Mouse (Mus musculus) limb, embryonic 10.5 days (tissue): Measurements from ENCODE around the gene Ptprz1. TPM values are rescaled to one million over a fixed set of nuclear protein-coding genes. Genes with fewer than 3 reads are reported as not detected.

Source experiments
- DNase-seq: peaks from one replicate; pipeline ENCODE4 v3.0.0-alpha.2; 2017; ENCODE audit warnings: low spot score
- H3K27ac ChIP-seq: fragments of 300-500 bp; sonication (generic); 2 replicates; pipeline ENCODE4 v1.5.1; 2016; ENCODE audit warnings: mild to moderate bottlenecking
- H3K27me3 ChIP-seq: fragments of 300-500 bp; sonication (generic); 2 replicates; pipeline ENCODE4 v1.6.1; 2016; ENCODE audit warnings: low read depth, mild to moderate bottlenecking; ENCODE audit not compliant: poor library complexity, severe bottlenecking
- H3K36me3 ChIP-seq: fragments of 300-500 bp; sonication (generic); 2 replicates; pipeline ENCODE4 v1.6.1; 2016; ENCODE audit warnings: mild to moderate bottlenecking, moderate library complexity
- H3K4me1 ChIP-seq: fragments of 300-500 bp; sonication (generic); 2 replicates; pipeline ENCODE4 v1.6.1; 2016
- H3K4me3 ChIP-seq: fragments of 300-500 bp; sonication (generic); 2 replicates; pipeline ENCODE4 v1.5.1; 2016; ENCODE audit warnings: mild to moderate bottlenecking, moderate library complexity
- H3K9me3 ChIP-seq: fragments of 300-500 bp; sonication (generic); replicated peaks from 2 replicates; pipeline ENCODE4 v1.6.1; 2016; ENCODE audit warnings: mild to moderate bottlenecking
- WGBS: fragments of 180-500 bp; shearing (Covaris S2); methylation state at CpG from one replicate; pipeline ENCODE4 v1.1.7; 2016; 5-methylcytosine and 5-hydroxymethylcytosine counted together
- polyA plus RNA-seq: library from polyadenylated mRNA; unstranded; fragments of >200 nt; fragmentation: Nextera tagmentation; extraction: Ambion mirVana; gene quantifications from 2 replicates; pipeline ENCODE4 v1.2.1, GENCODE M21; 2016

The Ptprz1 gene
- polyA plus RNA-seq, 1 experiment from 2014 or later = 1.3 TPM

DNA sequence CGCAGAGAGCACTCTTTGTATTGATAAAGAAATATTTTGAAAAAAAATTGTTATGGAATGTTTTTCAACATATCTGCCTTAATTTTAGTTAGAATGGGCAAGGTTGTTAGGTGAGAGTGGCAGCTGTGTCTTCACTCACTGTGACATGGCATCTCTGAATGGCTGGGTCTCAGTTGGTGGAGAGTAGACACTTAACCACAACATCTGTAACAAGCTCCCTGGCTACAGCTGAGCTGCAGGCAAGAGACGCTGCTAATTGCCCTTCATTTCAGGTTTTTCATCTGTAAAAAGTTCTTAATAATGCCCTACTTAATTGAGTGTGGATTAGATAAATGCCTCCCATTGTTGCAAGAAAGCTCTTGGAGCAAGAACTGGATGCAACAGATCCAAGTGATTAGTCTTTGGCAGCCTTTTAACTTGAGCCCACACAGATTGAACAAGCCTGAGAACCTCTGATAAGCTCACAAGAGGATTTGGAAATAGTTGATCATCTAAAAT, 57.5 kb downstream of the Ptprz1 start:
- Histone ChIP-seq H3K27me3 (no peaks in the 10 kb centered on the region), H3K4me1 (no peaks in the 10 kb centered on the region), H3K9me3 (no peaks in the 10 kb centered on the region), H3K36me3 (no peaks in the 10 kb centered on the region), H3K4me3 (no peak overlapping the region), H3K27ac (no peak overlapping the region)
- no peak for DNase-seq
- WGBS = 80% methylated on average over 2 of the region's 2 CpGs

DNA sequence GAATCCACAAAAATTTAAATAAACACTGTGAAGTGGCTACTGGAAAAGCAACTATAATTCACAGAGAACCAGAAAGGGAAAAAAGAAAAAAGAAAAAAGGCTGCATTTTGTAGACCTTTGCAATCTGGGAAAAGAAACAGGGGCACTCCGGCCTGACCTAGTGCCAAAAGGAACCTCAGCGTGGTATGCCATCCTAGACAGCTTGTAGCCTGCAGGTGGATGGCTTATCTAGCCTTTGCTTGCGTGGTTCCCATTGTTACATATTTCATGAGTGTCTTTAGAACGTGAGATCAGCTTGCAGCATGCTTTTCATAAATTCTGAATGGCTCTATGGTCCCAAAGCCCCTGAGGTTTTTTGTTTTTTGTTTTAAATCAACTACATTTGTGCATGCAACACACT, 61.8 kb downstream of the Ptprz1 start:
- WGBS = 90% methylated on average over 4 of the region's 4 CpGs
- no peaks in the 10 kb centered on the region for H3K27me3 ChIP-seq
- H3K27ac ChIP-seq = no peak overlapping the region
- no peaks in the 10 kb centered on the region for H3K9me3 ChIP-seq
- no peaks in the 10 kb centered on the region for H3K4me1 ChIP-seq
- no peak for DNase-seq
- no peaks in the 10 kb centered on the region for H3K36me3 ChIP-seq
- no peak overlapping the region for H3K4me3 ChIP-seq

DNA sequence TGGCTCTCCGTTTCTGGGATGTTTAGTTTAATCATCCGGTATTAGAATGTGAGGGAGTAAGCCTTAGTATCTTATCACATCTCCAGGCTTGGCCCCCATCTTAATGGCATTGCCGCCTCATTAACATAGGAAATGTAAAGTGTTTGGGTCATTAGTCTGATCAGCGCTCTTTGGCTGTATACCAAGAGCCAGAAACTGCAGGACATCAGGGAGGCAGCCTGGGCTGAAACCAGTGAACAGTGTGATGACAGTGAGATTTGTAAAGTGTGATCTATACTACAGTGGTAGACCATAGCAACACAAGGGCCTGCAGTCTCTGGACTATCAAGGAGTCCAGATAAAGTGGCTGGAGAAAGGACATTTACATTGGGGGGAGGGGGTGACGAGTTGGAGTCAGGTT, 62.2 kb downstream of the Ptprz1 start:
- Histone ChIP-seq H3K27ac (no peak overlapping the region), H3K36me3 (no peaks in the 10 kb centered on the region), H3K4me3 (no peak overlapping the region), H3K4me1 (no peaks in the 10 kb centered on the region), H3K9me3 (no peaks in the 10 kb centered on the region), H3K27me3 (no peaks in the 10 kb centered on the region)
- WGBS = 73% methylated on average over 5 of the region's 5 CpGs
- DNase-seq = no peak

DNA sequence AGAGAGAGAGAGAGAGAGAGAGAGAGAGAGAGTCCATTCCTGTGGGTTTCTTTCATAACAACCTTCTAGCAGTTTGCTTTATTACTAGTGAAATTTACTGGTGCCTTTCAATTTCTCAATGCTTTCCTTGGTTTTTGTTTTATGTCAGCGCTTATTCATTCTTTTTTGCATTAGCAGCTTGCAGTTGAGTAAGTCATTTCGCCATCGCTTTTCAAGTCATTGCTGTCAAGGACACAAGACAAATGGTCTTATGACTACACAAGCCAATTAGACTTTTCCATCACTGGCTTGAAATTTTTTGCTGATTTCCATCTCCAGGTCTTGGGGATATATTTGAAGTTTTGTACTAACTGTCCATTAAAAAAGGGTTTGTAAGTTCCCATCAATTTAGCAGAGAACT, 68.9 kb downstream of the Ptprz1 start:
- no peaks in the 10 kb centered on the region for H3K9me3 ChIP-seq
- no peak overlapping the region for H3K4me3 ChIP-seq
- no peaks in the 10 kb centered on the region for H3K4me1 ChIP-seq
- whole genome bisulfite sequencing = 93% methylated on average over 3 of the region's 3 CpGs
- H3K27ac ChIP-seq = no peak overlapping the region
- H3K27me3 ChIP-seq = no peaks in the 10 kb centered on the region
- no peaks in the 10 kb centered on the region for H3K36me3 ChIP-seq
- no peak for DNase-seq

DNA sequence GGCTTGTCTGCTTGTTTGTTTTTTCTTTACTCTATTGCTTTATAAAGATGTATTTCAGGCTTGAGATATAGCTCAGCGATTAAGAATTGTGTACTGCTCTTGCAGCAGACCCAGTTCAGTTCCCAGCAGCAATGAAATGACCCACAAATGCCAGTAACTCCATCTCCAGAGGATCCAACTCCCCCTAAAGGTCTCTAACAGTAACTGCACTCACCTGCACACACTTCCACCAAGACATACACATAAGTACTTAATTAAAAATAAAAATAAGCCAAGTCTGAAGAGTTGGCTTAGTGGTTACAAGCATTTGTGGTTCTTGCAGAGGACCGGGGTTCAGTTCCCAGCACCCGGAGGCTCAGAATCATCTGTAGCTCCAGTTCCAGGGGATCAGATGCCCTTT, 88.1 kb downstream of the Ptprz1 start:
- Histone ChIP-seq H3K36me3 (no peaks in the 10 kb centered on the region), H3K4me3 (no peak overlapping the region), H3K27me3 (no peaks in the 10 kb centered on the region), H3K27ac (no peak overlapping the region), H3K9me3 (no peaks in the 10 kb centered on the region), H3K4me1 (no peaks in the 10 kb centered on the region)
- DNase-seq = no peak
- WGBS = 90% methylated on average over 3 of the region's 3 CpGs

DNA sequence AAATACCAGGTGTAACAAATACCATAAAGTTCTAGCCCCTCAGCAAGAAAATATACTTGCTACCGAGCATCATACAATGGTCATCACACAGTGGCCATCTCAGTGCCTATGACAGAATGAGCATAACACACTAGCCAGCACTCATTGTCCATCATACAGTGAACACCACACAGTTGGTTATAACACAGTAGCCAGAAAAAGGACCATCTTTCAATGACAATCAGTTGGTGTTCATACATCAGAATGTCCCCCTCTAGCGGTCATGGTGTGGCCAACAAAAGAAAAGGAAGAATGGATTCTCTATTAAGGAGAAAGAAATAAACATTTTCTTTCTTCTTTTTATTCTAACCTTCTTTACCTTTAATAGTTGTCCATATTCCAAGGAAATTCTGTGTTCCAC, 92.8 kb downstream of the Ptprz1 start:
- Histone ChIP-seq H3K4me1 (no peaks in the 10 kb centered on the region), H3K9me3 (no peaks in the 10 kb centered on the region), H3K4me3 (no peak overlapping the region), H3K27ac (no peak overlapping the region), H3K27me3 (no peaks in the 10 kb centered on the region), H3K36me3 (no peaks in the 10 kb centered on the region)
- no peak for DNase-seq
- 46% methylated on average over 2 of the region's 2 CpGs for WGBS

DNA sequence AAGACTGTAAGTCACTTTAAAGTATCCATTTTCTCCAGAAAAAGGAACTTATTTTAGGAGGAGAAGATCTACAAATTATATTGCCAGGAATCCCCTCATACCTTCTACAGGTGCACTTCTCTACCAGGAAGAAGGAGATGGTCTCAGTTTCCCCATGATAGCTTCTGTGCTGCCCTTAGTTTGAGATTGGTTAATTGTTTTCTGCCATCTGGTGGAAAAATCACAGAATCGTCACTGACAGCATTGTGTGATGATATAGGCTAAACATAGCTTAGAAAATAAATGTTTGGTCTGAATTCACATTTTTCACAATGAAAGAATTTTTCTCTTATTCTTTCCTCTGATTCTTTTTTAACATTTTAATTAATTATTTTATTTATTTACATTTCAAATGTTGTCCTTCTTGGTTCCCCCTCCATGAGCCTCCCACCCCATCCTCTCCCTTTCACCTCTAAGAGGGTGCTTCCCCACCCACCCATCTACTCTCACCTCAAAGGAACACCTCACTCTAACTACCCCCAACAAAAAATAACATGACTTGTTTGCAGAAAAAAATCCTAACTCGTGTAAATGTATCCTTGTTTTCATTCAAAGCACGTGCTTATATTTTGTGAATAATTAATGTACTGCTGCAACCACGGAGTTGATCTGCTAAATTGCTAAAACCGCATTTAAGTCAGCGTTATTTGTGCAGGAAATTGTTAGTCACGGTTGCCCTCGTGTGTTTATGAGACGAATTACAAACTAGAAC, 108.6 kb downstream of the Ptprz1 start:
- WGBS = 11% methylated on average over 9 of the region's 9 CpGs
- no peak overlapping the region for H3K27ac ChIP-seq
- no peak overlapping the region for H3K4me3 ChIP-seq
- H3K4me1 ChIP-seq = peaks cover 2% of the 10 kb centered on the region; the same call in 1 of the 2 replicates
- H3K27me3 ChIP-seq = no peaks in the 10 kb centered on the region
- H3K36me3 ChIP-seq = no peaks in the 10 kb centered on the region
- DNase-seq = no peak
- peaks cover 2% of the 10 kb centered on the region; the same call in 1 of the 2 replicates for H3K9me3 ChIP-seq

DNA sequence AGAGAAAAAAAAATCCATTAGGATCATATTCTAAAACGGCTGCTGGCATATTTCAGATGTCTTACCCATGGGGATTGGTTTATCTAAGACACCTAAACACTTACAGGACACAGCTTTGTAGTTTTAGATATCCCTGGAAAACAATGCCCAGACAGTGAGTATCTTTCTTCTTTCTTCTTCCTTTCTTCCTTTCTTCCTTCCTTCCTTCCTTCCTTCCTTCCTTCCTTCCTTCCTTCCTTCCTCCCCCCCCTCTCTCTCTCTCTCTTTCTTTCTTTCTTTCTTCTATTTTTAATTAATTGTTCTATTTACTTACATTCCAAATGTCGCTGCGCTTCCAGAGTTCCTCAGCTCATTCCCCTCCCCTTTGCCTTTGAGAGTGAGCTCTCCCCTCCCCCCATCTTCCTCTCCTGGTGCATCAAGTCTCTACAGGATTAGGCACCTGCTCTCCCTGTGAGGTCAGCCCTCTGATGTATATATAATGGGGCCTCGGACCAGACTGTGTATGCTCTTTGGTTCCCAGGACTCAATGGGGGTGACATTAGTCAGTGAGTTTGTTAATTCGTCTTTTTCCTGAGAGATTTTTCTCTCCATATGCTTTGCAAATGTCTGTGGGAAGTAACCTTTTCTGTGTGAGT, 109.3 kb downstream of the Ptprz1 start:
- no peak overlapping the region for H3K4me3 ChIP-seq
- DNase-seq = no peak
- no peak overlapping the region for H3K27ac ChIP-seq
- no peaks in the 10 kb centered on the region for H3K27me3 ChIP-seq
- no peaks in the 10 kb centered on the region for H3K36me3 ChIP-seq
- peaks cover 2% of the 10 kb centered on the region; the same call in 1 of the 2 replicates for H3K4me1 ChIP-seq
- WGBS = 17% methylated on average over 5 of the region's 5 CpGs
- peaks cover 2% of the 10 kb centered on the region; the same call in 1 of the 2 replicates for H3K9me3 ChIP-seq

DNA sequence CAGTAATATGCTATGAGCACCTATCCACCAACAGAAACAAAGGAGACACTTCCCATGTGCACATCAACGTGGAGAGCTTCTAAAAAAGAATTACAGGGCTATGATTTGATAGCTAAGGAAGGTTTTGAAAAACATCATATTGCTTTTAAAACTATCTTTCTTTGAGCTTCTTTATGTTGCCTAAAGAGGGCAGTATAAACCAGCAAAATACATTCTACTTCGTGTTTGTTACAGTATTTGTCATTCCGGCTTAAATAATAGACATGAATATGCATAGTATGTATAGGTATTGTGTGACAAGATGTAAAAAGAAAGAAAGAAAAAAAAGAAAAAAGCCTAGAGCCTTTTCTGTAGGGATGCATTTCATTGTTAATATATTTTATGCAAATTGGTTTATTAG, 127.8 kb downstream of the Ptprz1 start:
- no peak for DNase-seq
- WGBS = 32% methylated on average over 3 of the region's 3 CpGs
- H3K4me1 ChIP-seq = no peaks in the 10 kb centered on the region
- H3K9me3 ChIP-seq = no peaks in the 10 kb centered on the region
- no peak overlapping the region for H3K27ac ChIP-seq
- no peak overlapping the region for H3K4me3 ChIP-seq
- no peaks in the 10 kb centered on the region for H3K27me3 ChIP-seq
- no peaks in the 10 kb centered on the region for H3K36me3 ChIP-seq

DNA sequence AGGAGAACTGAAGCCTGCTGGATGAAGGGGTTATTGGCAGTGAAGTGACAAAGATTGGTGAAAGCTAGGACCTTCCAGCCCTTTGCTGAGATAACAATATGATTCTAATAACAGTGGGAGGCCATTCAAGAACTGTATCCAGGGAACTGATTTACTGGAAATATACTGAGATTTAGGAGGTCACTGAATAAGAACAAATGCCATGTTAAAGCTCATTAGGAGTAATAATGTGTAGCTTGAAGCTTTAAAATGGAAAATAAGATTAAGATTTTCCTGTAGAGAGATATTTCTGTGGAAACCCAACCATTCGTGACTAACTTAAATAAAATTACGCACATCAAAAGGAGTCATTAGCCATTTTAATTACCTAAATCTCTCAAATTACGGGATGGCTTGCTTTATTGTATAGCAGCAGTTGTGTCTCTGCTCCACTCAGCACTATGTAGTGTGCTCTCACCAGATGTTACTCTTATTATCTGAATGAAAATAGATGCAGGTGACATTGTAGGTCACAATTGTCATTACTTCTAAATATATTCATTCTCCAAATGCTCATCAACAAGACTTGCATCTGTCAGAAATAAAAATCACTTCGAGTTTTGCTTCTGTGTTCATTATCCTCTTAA, 139.8 kb downstream of the Ptprz1 start:
- DNase-seq = no peak
- no peaks in the 10 kb centered on the region for H3K4me1 ChIP-seq
- H3K4me3 ChIP-seq = no peak overlapping the region
- no peaks in the 10 kb centered on the region for H3K27me3 ChIP-seq
- H3K27ac ChIP-seq = no peak overlapping the region
- 71% methylated on average over 4 of the region's 4 CpGs for WGBS
- H3K9me3 ChIP-seq = no peaks in the 10 kb centered on the region
- H3K36me3 ChIP-seq = no peaks in the 10 kb centered on the region

DNA sequence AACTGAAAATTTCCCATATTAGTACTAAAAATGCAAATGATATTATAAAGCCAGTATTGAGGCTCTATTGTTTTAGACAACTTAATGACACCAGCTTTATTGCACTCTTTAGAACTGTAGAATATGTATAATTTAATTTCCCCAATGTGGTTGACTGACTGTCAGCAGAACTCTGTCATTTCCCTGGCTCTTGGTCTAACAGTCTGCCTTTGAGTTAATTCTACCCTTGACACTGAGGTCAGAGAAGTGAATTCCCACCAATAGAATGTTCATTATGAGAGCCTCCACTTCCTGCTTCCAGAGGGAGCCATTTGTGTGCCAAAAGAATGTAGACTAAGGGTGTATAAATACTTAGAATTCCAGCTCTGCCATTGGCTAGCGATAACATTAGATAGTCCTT, 152.9 kb downstream of the Ptprz1 start:
- Histone ChIP-seq H3K27ac (no peak overlapping the region), H3K4me3 (no peak overlapping the region), H3K9me3 (no peaks in the 10 kb centered on the region), H3K4me1 (peaks cover 15% of the 10 kb centered on the region), H3K36me3 (no peaks in the 10 kb centered on the region), H3K27me3 (no peaks in the 10 kb centered on the region)
- no peak for DNase-seq
- WGBS = 78% methylated on average over 1 of the region's 1 CpGs

DNA sequence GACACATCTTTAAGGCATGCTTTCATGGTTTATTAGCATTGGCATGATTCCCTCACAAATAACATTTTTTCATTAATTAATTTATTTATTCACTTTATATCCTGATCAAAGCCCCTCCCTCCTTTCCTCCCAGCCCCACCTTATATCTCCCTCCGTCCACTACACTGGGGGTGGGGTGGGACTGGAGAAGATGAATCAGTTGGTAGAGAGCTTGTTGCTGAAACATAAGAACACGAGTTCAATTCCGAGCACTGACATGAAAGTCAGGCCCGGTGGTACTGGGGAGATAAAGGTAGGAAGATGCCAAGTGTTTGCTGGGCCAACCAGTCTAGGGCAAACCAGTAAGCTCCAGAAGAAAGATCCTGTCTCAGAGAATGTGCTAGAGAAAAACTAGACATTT, 173.5 kb downstream of the Ptprz1 start:
- no peaks in the 10 kb centered on the region for H3K9me3 ChIP-seq
- WGBS = 92% methylated on average over 4 of the region's 4 CpGs
- no peaks in the 10 kb centered on the region for H3K27me3 ChIP-seq
- DNase-seq = no peak
- no peak overlapping the region for H3K27ac ChIP-seq
- no peaks in the 10 kb centered on the region for H3K4me1 ChIP-seq
- no peak overlapping the region for H3K4me3 ChIP-seq
- no peaks in the 10 kb centered on the region for H3K36me3 ChIP-seq

DNA sequence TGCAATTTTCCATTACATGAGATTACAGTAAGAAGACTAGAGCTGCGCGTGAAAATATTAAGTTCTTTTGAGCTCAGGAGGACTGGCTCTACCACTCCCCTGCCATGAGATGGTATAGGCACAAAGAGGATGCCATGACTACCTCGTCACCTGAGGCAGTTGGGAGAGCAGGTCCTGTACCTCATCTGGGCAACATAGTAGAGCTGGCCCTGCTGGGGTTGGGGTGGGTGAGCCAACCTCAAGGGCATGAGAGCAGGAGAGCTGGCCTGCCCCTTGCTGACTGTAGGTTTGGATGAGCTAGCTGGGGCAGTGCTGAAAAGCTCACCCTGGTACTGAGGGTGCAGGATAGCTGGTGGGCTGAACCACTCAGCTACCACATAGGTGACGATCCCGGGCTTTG, 180.4 kb downstream of the Ptprz1 start:
- Histone ChIP-seq H3K27me3 (no peaks in the 10 kb centered on the region), H3K27ac (no peak overlapping the region), H3K4me3 (no peak overlapping the region), H3K36me3 (no peaks in the 10 kb centered on the region), H3K4me1 (no peaks in the 10 kb centered on the region), H3K9me3 (no peaks in the 10 kb centered on the region)
- DNase-seq = no peak
- 93% methylated on average over 5 of the region's 5 CpGs for WGBS
